Mouse (Mus musculus) forebrain, embryonic 10.5 days (tissue): ENCODE data around the gene Pnpo. TPM values are rescaled to one million over a fixed set of nuclear protein-coding genes. Genes with fewer than 3 reads are reported as not detected.

Experiments
- DNase-seq: peaks from one replicate; pipeline ENCODE4 v3.0.0-alpha.2; 2017; ENCODE audit warnings: low spot score; ENCODE audit errors: extremely low spot score
- H3K27ac ChIP-seq: fragments of 300-500 bp; sonication (generic); 2 replicates; pipeline ENCODE4 v1.5.1; 2016; ENCODE audit warnings: mild to moderate bottlenecking
- H3K27me3 ChIP-seq: fragments of 300-500 bp; sonication (generic); 2 replicates; pipeline ENCODE4 v1.6.1; 2016; ENCODE audit warnings: mild to moderate bottlenecking; ENCODE audit not compliant: poor library complexity, severe bottlenecking
- H3K36me3 ChIP-seq: fragments of 300-500 bp; sonication (generic); replicated peaks from 2 replicates; pipeline ENCODE4 v1.6.1; 2016; ENCODE audit warnings: mild to moderate bottlenecking, moderate library complexity
- H3K4me1 ChIP-seq: fragments of 300-500 bp; sonication (generic); 2 replicates; pipeline ENCODE4 v1.6.1; 2016
- H3K4me3 ChIP-seq: fragments of 300-500 bp; sonication (generic); 2 replicates; pipeline ENCODE4 v1.5.1; 2016; ENCODE audit warnings: mild to moderate bottlenecking, moderate library complexity
- H3K9me3 ChIP-seq: fragments of 300-500 bp; sonication (generic); 2 replicates; pipeline ENCODE4 v1.6.1; 2016; ENCODE audit warnings: mild to moderate bottlenecking, moderate library complexity
- WGBS: fragments of 180-500 bp; shearing (Covaris S2); methylation state at CpG from one replicate; pipeline ENCODE4 v1.1.7; 2016; 5-methylcytosine and 5-hydroxymethylcytosine counted together
- polyA plus RNA-seq: library from polyadenylated mRNA; unstranded; fragments of >200 nt; fragmentation: Nextera tagmentation; extraction: Ambion mirVana; gene quantifications from 2 replicates; pipeline ENCODE4 v1.2.1, GENCODE M21; 2016

The Pnpo gene
- polyA plus RNA-seq, 1 experiment from 2014 or later: 40.7 TPM

DNA sequence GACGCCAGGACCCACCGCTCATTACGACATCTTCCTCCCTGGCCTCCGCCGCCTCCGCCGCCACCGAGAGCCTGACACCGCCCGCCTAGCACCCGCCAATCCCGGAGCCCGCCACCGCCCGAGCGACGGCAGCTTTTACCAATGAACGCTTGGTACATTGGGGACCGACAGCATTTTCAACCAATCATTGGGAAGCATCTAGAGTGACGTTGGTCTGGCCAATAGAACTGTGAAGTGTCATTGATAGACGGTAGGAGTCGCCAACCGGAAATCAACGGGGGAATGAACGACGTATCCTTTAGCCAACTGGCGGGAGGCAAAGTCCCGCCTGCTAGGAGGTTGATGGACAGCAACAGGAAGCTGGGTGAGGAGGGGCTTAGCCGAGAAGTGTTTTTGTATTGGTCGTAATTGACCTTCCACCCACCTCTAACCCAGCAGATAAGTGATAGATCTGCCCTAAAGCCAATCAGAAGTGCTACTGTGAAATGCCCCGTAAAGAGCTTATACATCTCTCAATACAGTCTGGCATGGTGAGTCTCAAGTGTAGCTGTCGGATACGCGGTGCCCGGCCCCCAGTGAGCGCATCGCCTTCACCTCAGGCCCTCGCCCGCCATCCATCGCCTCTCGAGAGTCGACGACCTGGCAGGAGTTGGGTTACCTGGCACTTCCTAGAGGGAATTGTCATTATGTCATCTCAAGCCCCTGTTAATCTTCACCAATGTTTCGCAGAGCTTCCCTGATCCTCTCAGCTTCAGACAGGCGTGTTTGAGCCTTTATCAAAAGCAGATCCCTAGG is 34.0 kb upstream of the Pnpo start:
- peak; percentile 99 for DNase-seq
- peaks cover 11% of the 10 kb centered on the region for H3K27me3 ChIP-seq
- WGBS: 1% methylated on average over 45 of the region's 45 CpGs
- peaks cover 53% of the 10 kb centered on the region for H3K4me1 ChIP-seq
- peak overlapping the region; percentile 86 for H3K4me3 ChIP-seq
- H3K27ac ChIP-seq: peak overlapping the region; percentile 100
- peaks cover 14% of the 10 kb centered on the region for H3K36me3 ChIP-seq
- H3K9me3 ChIP-seq: no peaks in the 10 kb centered on the region

DNA sequence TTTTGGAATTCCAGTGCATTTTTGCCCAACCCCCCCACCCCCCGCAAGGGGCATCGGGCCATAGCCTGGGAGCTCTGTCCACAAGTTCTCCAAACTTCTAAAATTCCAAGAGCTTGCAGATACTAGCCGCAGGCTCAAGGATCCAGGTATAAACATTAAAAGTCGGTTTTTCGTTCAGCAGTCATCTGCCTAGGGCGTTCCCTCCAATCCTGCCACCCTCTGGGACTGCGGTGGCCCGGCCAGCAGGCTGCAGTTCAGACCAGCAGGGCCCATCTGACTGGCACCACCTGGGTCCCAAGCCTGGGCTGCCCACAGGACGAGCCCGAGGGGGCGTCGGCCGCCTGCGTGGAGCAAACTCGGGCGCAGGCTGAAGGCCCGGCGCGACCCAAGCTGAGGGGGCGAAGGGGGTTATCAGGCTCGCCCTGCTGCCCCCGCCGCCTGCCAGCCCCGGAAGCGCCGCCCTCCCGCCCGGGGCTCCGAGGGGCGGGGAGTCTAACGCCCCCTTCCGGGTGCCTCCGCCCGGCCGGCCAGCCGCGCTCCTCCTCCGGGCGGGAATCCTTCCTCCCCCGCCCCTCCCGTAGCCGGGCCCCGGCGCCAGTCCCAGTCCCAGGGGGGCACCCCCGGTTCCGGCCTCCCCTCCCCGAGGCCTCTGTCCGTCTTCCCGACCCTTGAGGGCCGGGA is 33.3 kb upstream of the Pnpo start:
- Histone ChIP-seq H3K36me3 (peaks cover 14% of the 10 kb centered on the region), H3K27ac (peak overlapping the region; percentile 100), H3K4me1 (peaks cover 45% of the 10 kb centered on the region), H3K9me3 (no peaks in the 10 kb centered on the region), H3K27me3 (peaks cover 8% of the 10 kb centered on the region; the same call in 1 of the 2 replicates), H3K4me3 (peak overlapping the region; percentile 86)
- under 1% methylated on average over 49 of the region's 50 CpGs for WGBS
- DNase-seq: no peak

DNA sequence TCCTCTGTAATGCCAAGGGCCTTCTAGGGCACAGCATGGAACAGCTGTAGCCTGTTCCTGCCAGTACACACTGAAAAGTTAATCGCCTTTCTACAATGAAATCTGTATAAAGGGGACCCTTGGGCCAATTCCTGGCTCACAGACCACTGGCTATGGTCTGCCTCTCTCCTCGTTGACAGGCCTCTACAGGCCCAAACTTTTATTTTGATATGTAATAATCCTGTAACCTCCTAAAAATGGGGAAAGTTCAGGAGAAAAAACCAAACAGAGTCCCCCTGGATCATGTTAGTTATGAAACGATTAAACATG is 32.5 kb upstream of the Pnpo start:
- H3K4me3 ChIP-seq: peak overlapping the region; percentile 86
- DNase-seq: no peak
- H3K36me3 ChIP-seq: peaks cover 14% of the 10 kb centered on the region
- 59% methylated on average over 3 of the region's 3 CpGs for WGBS
- H3K9me3 ChIP-seq: no peaks in the 10 kb centered on the region
- H3K27me3 ChIP-seq: peaks cover 1% of the 10 kb centered on the region; the same call in 1 of the 2 replicates
- peak overlapping the region; percentile 100; the same call in 1 of the 2 replicates for H3K27ac ChIP-seq
- peaks cover 39% of the 10 kb centered on the region for H3K4me1 ChIP-seq

DNA sequence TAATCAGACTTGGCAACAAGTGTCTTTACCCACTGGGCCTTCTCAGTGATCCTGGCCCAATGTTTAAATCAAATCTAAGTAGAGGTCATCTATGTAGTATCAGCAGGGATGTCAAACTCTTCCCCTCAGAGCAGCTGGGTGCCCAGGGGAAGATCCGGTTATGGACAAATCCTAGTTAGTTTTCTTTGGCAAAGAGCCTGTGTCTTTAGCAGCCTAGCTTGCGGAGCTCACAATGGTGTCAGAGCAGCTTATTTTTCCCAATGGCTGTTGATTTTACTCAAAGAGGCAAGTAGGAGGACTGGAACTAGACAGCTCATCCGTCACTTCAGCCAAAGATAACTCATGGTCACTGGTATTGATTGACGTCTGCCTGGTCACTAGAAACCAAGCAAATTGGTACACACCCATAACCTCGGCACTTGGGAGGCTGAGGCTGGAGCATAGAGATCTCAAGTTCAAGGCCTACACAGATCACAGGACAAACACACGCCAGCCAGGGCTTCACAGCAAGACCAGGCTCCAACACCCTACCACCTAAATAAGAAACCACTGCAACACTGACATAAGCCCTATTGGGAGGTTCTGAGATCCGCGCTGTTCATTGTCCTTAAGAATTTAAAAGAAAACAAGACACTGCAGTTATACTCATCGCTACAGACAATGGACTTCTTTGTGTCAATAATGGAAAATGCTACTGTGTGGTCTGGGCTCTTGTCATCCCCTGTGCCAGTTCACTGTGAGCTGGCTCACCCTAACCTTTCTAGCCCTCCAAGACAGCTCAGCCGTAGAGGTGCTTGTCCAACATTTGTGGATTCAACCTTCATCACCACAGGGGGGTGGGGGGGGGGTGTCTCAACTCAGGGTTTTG is 32.0 kb upstream of the Pnpo start:
- 88% methylated on average over 10 of the region's 10 CpGs for WGBS
- Histone ChIP-seq H3K27me3 (no peaks in the 10 kb centered on the region), H3K4me3 (peak overlapping the region; percentile 86), H3K36me3 (peaks cover 14% of the 10 kb centered on the region), H3K27ac (peak overlapping the region; percentile 100; the same call in 1 of the 2 replicates), H3K4me1 (peaks cover 39% of the 10 kb centered on the region), H3K9me3 (no peaks in the 10 kb centered on the region)
- no peak for DNase-seq

DNA sequence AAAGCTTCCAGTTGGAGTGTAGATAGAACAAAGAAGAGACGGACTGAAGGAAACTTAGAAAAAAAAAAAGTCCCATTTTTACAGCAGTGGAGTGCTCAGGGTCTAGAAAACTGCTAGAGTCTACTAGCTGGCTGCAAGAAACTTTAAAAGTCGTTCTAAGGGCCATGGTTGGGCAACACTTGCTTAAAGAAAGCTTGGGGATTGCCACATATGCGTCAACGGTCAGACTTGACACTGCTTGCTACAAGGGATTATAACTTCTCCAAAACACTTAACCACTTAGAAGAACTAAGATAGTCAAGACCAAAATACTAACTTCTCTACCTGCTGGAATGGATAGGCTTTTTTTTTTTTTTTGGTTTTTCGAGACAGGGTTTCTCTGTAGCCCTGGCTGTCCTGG is 31.0 kb upstream of the Pnpo start:
- peaks cover 14% of the 10 kb centered on the region for H3K36me3 ChIP-seq
- 91% methylated on average over 5 of the region's 5 CpGs for WGBS
- no peak overlapping the region for H3K4me3 ChIP-seq
- no peaks in the 10 kb centered on the region for H3K9me3 ChIP-seq
- no peaks in the 10 kb centered on the region for H3K27me3 ChIP-seq
- H3K27ac ChIP-seq: no peak overlapping the region
- DNase-seq: no peak
- H3K4me1 ChIP-seq: peaks cover 40% of the 10 kb centered on the region

DNA sequence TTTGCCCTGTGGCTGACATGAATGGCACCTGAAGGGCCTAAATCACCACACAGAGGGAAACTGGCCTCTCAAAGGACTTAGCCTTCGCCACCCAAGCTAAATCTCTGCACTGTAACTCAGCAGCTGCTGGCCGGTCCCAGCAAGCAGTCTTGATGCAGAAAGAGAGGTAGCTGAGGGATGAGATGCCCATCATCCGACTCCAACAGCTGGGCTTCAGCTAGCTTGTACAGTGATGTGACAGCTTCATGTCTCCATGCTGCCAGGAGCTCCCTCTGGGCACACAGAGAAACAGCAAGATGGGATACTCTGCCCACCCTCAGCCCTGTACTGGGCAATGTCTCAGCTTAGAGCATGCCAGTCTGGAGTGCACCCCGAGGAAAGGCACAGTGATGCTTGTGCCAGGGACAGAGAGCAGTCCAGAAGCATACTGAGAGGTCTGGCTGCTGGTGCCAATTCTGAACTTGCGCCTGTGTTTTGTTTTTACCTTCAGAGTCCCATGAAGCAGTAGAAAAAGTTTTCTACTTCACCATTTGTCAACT is 29.7 kb upstream of the Pnpo start:
- H3K36me3 ChIP-seq: peaks cover 17% of the 10 kb centered on the region
- no peak overlapping the region for H3K4me3 ChIP-seq
- peak overlapping the region; percentile 27; the same call in 1 of the 2 replicates for H3K27ac ChIP-seq
- 88% methylated on average over 5 of the region's 5 CpGs for WGBS
- H3K27me3 ChIP-seq: no peaks in the 10 kb centered on the region
- DNase-seq: no peak
- H3K4me1 ChIP-seq: peaks cover 48% of the 10 kb centered on the region
- H3K9me3 ChIP-seq: no peaks in the 10 kb centered on the region

DNA sequence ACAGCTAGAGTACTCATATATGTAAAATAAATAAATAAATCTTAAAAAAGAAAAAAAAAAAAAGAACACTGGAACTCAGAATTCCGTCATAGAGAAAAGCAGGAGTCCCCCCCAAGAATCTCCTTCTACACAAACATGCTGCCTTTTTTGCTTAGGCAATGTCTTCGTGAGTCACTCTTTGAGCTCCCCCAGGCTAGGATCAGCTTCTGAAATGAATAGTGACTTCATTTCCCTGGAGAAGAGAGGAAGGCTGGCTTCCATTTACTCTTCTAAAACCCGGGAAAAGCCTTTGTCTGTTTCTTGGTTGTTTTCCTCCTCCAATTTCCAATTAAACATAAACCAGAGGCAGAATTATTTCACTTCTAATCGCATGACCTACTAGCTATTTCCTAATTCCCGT is 29.1 kb upstream of the Pnpo start:
- WGBS: 81% methylated on average over 5 of the region's 5 CpGs
- Histone ChIP-seq H3K9me3 (no peaks in the 10 kb centered on the region), H3K27ac (no peak overlapping the region), H3K27me3 (no peaks in the 10 kb centered on the region), H3K4me3 (no peak overlapping the region), H3K4me1 (peaks cover 47% of the 10 kb centered on the region), H3K36me3 (peaks cover 17% of the 10 kb centered on the region)
- DNase-seq: no peak

DNA sequence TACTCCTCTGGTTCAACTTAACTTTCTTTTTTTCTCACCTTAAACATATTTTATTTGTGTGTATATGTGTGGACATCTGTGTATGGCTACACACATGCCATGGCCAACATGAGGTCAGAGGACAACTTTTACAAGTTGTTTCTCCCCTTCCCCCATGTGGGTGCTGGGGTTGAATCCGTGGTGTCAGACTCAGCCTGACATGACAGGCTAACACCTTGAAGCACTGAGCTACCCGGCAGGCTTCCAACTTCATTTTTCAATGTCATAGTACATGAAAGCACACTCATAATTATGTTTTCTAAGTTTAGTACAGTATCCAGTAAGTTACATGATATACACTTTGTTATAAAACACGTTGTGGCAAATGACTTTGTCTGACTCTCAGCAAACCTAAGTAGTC is 26.6 kb upstream of the Pnpo start:
- peaks cover 29% of the 10 kb centered on the region for H3K4me1 ChIP-seq
- no peak for DNase-seq
- no peak overlapping the region for H3K27ac ChIP-seq
- no peaks in the 10 kb centered on the region for H3K27me3 ChIP-seq
- WGBS: 85% methylated on average over 3 of the region's 3 CpGs
- no peaks in the 10 kb centered on the region for H3K9me3 ChIP-seq
- no peak overlapping the region for H3K4me3 ChIP-seq
- peaks cover 11% of the 10 kb centered on the region for H3K36me3 ChIP-seq

DNA sequence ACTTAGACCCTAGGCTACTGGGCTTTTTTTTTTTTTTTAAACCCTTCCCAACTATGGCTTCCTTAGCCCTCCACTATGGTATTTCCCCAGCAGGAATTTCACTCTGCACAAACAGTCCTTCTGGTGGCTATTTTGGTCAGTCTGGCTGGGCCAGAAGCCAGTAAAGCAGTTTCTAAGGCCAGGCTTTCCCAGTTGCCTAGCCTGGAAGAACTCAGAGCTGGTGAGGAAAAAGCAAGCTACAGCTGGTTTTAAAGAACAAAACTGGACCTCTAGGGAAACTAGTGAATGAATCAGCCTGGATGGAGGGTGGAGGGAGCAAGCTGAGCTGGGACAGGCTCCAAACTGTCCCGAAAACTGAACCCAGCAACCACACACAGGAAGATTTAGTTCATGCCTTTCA is 26.0 kb upstream of the Pnpo start:
- WGBS: 93% methylated on average over 1 of the region's 1 CpGs
- H3K27ac ChIP-seq: 0 out of 2 replicates have a peak overlapping the region, but pooled peaks have one; percentile 17
- DNase-seq: no peak

DNA sequence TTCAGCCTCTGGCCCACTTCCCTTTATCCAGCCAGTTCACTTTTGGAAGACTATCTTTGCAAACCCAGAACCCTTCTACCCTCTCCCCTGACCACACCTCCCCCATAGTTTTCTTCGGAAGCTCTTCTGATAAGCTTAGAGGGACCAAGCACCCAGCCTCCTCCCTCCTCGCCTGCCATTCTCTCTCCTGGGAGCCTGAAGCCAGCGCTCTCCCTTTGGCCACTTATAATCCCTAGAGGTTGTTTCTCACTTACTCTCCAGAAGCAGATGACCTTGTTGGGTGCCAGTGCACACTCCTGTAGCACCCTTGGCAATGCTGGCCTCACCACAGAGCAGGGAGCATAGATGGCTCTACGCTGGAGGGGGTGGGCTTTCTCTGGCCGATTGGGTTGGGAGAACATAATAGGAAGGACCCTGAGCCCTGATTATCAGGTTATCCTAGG is 25.5 kb upstream of the Pnpo start:
- DNase-seq: no peak
- Histone ChIP-seq H3K4me1 (peaks cover 29% of the 10 kb centered on the region), H3K9me3 (no peaks in the 10 kb centered on the region), H3K4me3 (no peak overlapping the region; the same call in 1 of the 2 replicates), H3K27me3 (no peaks in the 10 kb centered on the region), H3K27ac (0 out of 2 replicates have a peak overlapping the region, but pooled peaks have one; percentile 53), H3K36me3 (peaks cover 12% of the 10 kb centered on the region)
- WGBS: 66% methylated on average over 5 of the region's 5 CpGs

More for the DNA sequence above, 26.0 kb upstream of the Pnpo start:
- H3K4me3 ChIP-seq: no peak overlapping the region; the same call in 1 of the 2 replicates
- H3K27me3 ChIP-seq: no peaks in the 10 kb centered on the region
- H3K4me1 ChIP-seq: peaks cover 29% of the 10 kb centered on the region
- H3K36me3 ChIP-seq: peaks cover 10% of the 10 kb centered on the region
- H3K9me3 ChIP-seq: no peaks in the 10 kb centered on the region

DNA sequence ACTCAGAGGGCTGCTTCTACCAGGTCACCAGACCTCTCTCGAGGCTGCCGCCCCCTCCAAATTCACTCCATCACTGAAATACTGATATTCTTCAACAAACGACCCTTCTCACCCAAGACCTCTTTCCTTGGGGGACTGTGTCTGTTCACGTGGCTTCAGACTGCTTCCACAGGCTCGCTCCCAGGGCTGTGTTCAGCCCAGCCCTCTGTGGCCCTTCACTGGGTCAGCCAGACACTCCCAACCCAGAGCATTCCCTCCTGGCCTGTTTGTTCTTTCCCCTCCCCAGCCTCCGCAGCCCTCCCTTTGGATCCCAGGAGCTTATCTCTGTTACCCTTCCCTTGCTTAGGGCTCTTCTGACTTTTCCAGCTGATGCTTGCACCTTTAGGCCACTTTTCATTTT is 24.7 kb upstream of the Pnpo start:
- peaks cover 11% of the 10 kb centered on the region for H3K36me3 ChIP-seq
- H3K4me1 ChIP-seq: peaks cover 26% of the 10 kb centered on the region
- no peaks in the 10 kb centered on the region for H3K9me3 ChIP-seq
- no peaks in the 10 kb centered on the region for H3K27me3 ChIP-seq
- no peak for DNase-seq
- 70% methylated on average over 6 of the region's 6 CpGs for WGBS
- H3K4me3 ChIP-seq: no peak overlapping the region
- 0 out of 2 replicates have a peak overlapping the region, but pooled peaks have one; percentile 15 for H3K27ac ChIP-seq

DNA sequence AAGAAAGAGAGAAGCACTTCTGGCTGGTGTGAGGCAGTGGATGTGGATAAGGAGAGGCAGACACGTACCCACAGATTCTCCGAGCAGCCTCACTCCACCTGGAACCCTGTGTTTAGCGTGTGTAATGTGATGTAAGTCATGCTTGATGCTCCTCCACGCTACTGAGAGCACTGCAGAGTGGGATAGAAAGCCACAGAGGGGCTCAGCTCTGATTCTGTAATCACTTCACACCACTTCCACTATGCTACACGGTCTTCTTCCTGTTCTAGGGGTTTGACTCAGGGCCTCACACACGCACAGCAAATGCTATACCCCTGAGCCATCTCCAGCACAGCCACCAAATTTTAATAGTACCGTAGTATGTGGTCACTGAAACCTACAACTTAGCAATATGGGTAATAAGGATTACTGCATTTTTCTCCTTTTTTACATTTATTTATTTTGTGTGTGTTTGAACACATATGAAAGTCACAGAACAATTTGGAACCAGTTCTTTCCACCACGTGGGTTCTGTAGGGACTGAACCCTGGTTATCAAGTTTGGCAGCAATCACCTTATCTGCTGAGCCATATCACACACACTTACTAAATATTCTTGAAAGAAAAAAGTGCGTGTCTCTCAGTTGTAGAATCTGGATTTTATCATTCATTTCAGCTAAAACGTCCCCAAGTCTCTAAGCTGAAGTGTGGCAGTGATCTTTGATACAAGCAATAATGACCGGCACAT is 23.9 kb upstream of the Pnpo start:
- no peaks in the 10 kb centered on the region for H3K9me3 ChIP-seq
- WGBS: 90% methylated on average over 11 of the region's 11 CpGs
- no peak overlapping the region for H3K27ac ChIP-seq
- peaks cover 15% of the 10 kb centered on the region for H3K36me3 ChIP-seq
- DNase-seq: no peak
- no peaks in the 10 kb centered on the region for H3K27me3 ChIP-seq
- H3K4me3 ChIP-seq: no peak overlapping the region
- H3K4me1 ChIP-seq: peaks cover 23% of the 10 kb centered on the region
